Mouse (Mus musculus) frontal cortex, adult (tissue): ENCODE measurements at regions not wholly inside any gene's neighbourhood (a gene's known extent, or its start where the extent isn't known, plus 50 kb on each side); places are given as distances from the start of the nearest gene placed in this dataset.
A peak's percentile ranks its signal among the peaks of the same experiment; 100 is the strongest.

ENCODE experiments used
- ATAC-seq: cut with Nextera tagmentation; 2 replicates; pipeline ENCODE4 v1.9.2; 2017; ENCODE audit warnings: mild to moderate bottlenecking, moderate library complexity, mixed read lengths; ENCODE audit not compliant: low TSS enrichment

DNA sequence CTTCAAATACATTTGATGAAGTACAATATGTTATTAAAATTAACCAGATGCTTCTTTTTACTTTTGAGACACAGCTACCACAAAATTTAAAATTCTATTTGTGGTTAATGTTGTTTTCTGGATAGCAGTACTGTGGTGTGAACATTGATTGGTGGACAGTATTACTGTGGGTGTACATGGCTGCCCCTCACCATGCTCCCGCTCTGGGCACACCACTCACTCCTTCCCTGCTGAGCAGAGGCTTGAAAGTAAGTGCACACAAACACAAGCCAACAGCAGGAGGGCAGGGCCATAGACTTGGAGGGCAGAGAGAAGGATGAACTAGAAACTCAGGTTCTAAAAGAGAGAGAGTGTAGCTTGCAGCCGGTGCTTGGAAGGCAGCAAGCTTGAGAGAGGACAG lies 182.1 kb downstream of the Ifng start:
- no peak for ATAC-seq

DNA sequence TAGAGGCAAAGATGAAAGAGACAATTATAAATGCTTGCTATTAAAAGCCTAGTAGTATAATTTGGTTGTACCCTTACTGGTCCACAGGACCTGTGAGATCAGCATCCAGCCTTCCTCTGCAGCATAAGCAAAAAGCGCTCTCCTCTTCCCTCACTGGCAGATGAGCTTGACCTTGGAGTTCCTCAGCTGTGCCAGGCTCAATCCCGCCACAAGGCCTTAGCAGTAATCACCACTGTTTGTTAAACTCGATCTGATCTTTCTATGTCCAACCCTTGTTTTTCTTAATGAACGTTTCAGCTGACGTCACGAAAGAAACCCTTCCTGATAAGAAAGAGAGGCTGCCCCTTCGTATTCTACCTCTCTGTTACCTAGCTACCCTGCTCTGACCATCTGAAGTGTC lies 183.5 kb downstream of the Ifng start:
- ATAC-seq = no peak

- ATAC-seq = no peak
These were observed 187.2 kb downstream of the Ifng start for GRCm38 (mm10) chr10:118628000-118628399.

GRCm38 (mm10) chr10:118629360-118630040 lies 188.7 kb downstream of the Ifng start:
- no peak for ATAC-seq

DNA sequence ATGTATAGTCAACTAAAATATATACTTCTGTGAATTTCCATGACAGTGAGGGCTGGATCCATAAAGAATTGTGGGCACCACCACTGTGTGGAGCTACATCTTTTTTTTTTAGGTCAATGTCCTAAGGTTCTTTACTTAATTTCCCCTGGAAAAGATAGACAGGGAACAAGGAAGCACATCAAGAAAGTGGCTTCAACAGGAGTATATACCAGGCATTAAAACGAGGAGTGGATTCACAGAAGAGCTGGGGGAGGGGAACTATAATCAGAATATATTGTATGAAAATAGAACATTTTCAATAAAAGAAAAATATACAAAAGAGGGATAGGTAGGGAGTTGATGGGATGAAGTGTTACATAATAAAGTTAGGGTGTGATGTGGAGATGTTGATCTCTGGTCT lies 190.9 kb downstream of the Ifng start:
- no peak for ATAC-seq

- ATAC-seq = no peak
These were observed 191.3 kb downstream of the Ifng start for GRCm38 (mm10) chr10:118632187-118632586.

DNA sequence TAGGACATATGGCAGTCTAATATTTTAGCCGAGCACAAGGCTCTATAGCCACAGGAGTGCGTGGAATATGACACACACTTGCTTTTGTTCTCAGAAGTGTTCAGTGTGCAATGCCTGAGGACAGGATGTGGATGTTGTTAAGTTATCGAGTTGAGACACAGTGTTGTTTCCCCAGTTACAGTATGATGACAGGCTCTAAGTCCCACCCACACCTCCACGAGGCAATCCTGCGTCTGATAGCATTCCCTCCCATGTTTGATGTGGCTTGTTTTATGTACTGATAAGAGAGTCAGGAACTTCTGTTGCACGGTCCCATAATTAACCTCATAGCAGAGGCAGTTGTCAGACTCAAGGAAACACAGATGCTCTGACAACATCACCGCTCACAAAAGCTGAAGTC lies 192.6 kb downstream of the Ifng start:
- no peak for ATAC-seq

- ATAC-seq = no peak
These were observed 198.3 kb downstream of the Ifng start for GRCm38 (mm10) chr10:118639097-118639496.

DNA sequence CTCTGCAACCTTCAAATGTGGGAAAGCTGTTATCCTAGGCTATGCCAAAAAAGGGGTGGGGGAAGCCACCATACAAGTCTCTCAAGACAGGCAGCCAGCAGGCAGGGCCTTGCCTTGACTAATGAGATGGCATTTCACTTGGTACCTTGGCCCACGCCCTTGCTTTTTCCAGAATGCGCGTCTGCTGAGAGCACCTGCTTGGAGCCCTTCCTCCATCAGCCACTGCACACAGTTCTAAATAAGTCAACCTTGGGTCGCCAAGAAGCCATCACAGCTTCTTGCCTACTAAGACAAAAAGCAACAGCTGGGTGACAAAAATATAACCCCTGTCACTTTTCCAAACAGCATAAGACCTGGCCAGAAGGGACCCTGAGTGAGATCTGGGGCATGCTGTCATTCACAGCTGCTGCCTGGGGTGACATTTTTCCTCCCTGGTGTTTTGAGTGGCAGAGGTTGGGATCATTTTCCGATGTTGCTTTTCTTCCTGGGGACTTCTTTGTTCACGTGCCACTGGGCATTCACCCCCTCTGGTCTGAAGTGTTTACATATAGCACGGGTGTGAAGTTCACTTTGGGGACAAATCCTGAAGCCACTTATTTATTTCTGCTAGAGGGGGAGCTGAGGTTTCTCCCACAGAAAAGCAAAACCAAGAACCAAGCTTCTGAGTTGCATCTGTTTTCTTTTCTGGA lies 199.4 kb downstream of the Ifng start:
- ATAC-seq = 0 out of 2 replicates have a peak, but pooled peaks have one; percentile 29

- ATAC-seq = peak; percentile 67
These were observed 200.1 kb downstream of the Ifng start for GRCm38 (mm10) chr10:118640810-118641427.

DNA sequence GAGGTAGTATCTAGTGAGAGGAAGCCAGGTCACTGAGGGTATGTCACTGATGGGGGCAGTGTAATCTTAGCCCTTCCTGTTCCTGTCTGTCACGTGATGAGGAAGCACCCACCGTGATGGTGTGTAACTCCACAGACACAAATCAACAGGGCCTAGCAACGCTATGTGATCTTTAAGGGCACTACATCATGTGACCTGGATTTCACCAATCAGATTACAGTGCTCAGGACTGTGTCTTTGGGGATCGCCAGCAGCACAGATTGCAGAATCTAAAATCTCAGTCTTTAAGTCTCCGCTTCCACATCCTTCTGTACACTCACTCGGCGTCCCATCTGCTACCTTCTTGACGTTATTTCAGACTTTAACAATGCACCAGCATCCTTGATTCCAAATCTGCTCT lies 202.8 kb downstream of the Ifng start:
- peak; percentile 78 for ATAC-seq

- ATAC-seq = peak; percentile 27; the same call in 1 of the 2 replicates
These were observed 207.3 kb downstream of the Ifng start for GRCm38 (mm10) chr10:118648111-118648510.

- ATAC-seq = no peak
These were observed 213.4 kb downstream of the Dyrk2 start for GRCm38 (mm10) chr10:118656561-118656960.

- ATAC-seq = no peak
These were observed 204.0 kb downstream of the Dyrk2 start for GRCm38 (mm10) chr10:118666009-118666408.

GRCm38 (mm10) chr10:118675816-118676465 lies 194.1 kb downstream of the Dyrk2 start:
- ATAC-seq = 0 out of 2 replicates have a peak, but pooled peaks have one; percentile 20

DNA sequence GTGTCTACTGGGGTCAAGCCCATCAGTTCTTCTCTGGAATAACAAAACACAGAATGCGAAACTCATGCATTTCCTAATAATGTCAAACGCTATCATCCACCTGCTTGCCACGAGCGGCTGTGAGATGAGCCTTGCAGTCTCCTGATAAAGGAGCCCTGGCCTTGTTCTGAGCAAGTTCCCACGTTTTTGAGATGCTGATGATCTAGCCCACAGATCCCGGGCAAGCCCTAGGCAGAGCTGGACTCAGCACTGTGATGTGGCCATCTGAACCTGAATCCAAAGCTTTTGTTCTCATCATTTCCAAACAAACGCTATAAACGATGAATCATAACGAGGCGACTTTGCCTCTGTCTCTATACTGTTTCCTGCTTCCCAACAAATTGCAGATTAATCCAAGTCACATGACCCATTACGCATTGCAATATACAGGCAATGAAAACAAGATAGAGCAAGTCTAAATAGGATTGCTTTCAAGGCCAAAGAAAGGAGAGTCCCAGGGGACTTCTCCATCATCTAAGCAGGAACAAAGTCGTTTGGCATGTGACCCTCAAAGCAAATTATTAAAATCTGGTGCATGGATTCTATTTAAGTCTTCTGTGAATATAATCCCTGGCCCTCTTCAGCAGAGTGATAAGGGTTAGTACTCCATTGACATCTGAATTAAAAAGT lies 191.1 kb downstream of the Dyrk2 start:
- ATAC-seq = no peak

DNA sequence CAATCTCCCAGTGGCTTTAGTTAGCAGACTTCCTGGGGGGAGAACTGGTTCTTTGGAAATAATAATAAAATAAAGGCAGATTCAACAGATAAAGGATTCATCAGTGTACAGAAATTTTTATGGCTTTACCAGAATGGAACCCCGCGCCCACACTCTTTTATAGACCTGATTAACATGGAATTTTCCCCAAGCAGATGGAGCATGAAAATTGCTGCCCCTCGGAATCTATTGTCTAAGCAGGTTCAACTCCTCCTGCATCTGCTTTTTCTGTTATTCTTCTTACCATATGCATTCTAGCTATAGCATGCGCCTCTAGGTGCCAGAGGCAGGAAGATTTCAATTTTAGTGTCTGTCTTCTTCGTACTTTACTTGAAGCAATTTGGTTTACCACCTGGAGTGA lies 190.5 kb downstream of the Dyrk2 start:
- no peak for ATAC-seq

DNA sequence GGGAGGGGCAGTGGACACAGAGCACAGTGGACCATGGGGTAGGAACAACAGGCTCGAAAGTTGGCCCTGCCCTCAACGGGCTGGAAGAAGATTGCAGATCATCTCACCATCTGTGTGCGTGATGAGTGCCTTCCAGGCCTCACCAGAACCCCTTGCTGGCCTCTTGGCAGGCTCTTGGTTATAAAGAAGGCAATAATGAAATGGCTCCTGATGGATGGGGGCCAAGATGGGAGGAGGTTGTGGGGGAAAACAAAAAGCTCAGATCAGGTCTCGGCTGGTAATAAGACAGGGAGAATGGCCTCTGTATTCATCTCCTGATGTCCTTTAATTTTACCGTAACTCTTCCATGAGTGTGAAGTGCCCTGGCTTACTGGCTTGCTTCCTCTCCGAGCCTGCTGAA lies 189.1 kb downstream of the Dyrk2 start:
- ATAC-seq = no peak

DNA sequence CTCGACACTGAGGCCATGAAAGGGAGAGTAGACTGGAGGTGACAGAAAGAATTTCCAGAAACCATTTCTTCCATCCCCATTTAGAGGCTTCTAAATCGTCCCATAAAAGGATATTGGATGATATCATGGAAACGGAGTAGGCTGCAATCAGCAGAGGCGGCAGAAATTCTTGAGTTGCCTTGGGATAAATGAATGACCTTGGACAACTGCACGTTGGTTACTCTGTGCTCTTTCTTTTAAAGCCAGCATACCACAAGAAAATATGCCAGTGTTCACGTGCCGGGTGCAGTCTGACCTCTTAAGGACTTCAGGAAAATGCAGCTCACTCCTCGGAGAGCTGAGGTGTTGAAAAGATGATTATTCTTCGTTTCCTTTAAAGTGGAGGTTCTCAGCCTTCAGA lies 186.7 kb downstream of the Dyrk2 start:
- ATAC-seq = no peak

DNA sequence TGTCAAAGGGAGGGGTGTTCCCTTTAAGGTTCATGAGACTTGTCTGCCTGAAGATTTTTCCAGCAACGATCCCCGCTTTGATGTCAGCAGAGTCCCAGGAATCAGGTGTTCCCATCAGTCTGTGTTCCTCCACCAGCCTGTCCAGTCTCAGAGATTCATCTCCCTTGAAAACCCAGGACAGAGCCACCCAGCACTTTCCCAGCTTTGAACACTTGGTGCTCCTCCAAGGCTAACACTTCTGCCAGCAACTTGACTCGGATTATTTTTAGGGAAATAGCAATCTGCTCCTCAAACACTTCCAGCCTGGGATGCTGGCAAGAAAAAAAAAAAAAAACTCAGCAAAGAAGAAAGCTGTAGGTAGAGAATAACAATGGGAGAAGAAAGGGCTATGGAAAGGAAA lies 170.7 kb downstream of the Dyrk2 start:
- ATAC-seq = peak; percentile 91

DNA sequence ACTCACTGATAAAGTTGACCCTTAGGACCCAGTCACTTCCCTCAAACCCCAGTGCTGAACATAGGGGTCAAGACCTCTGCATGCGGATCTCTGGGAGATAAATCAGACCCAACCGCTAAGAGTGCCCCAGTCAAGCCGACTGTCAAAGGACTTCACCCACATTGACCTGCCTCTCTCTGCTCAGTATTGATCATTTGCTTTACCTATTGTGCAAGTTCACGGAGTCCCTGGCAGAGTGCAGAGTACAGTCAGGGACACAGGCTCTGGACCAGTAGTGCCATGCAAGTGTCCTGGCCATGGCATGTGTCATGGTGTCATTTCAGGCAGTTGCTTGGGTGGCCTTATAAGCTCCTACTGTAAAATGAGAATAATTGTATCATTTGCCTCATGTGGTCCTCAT lies 169.9 kb downstream of the Dyrk2 start:
- ATAC-seq = no peak

GRCm38 (mm10) chr10:118706020-118706419 lies 164.0 kb downstream of the Dyrk2 start:
- no peak for ATAC-seq
